Mouse (Mus musculus) hindbrain, embryonic 16.5 days (tissue): ENCODE data around the gene Pcyt2. TPM values are rescaled to one million over a fixed set of nuclear protein-coding genes. Genes with fewer than 3 reads are reported as not detected.
"Not testable (repeated sequence)": the region's sequence is repeated elsewhere in the genome, so short reads cannot be mapped to it uniquely, and the experiment has no call there.

ENCODE experiments used
- ATAC-seq: fragments of 200-750 bp; cut with Nextera tagmentation; 2 replicates; pipeline ENCODE4 v1.8.0; 2017; ENCODE audit warnings: moderate TSS enrichment, moderate library complexity
- H3K27ac ChIP-seq: fragments of 300-500 bp; sonication (generic); 2 replicates; pipeline ENCODE4 v1.5.1; 2014; ENCODE audit warnings: low read depth, mild to moderate bottlenecking, control low read depth, low read length, moderate library complexity
- H3K27me3 ChIP-seq: fragments of 300-500 bp; sonication (generic); replicated peaks from 2 replicates; pipeline ENCODE4 v1.6.1; 2014; ENCODE audit warnings: low read length; ENCODE audit not compliant: control insufficient read depth, insufficient read depth
- H3K36me3 ChIP-seq: fragments of 300-500 bp; sonication (generic); 2 replicates; pipeline ENCODE4 v1.6.1; 2014; ENCODE audit warnings: mild to moderate bottlenecking, low read length, moderate library complexity, mixed read lengths; ENCODE audit not compliant: control insufficient read depth, insufficient read depth
- H3K4me1 ChIP-seq: fragments of 300-500 bp; sonication (generic); 2 replicates; pipeline ENCODE4 v1.6.1; 2014; ENCODE audit warnings: low read depth, low read length; ENCODE audit not compliant: control insufficient read depth, insufficient read depth
- H3K4me2 ChIP-seq: fragments of 300-500 bp; sonication (generic); 2 replicates; pipeline ENCODE4 v1.6.1; 2014; ENCODE audit warnings: mild to moderate bottlenecking, low read length, control low read depth, moderate library complexity
- H3K4me3 ChIP-seq: fragments of 300-500 bp; sonication (generic); 2 replicates; pipeline ENCODE4 v1.5.1; 2014; ENCODE audit warnings: mild to moderate bottlenecking, low read length, control low read depth, moderate library complexity
- H3K9ac ChIP-seq: fragments of 300-500 bp; sonication (generic); 2 replicates; pipeline ENCODE4 v1.6.1; 2014; ENCODE audit warnings: low read depth, mild to moderate bottlenecking, control low read depth, low read length, moderate library complexity
- H3K9me3 ChIP-seq: fragments of 300-500 bp; sonication (generic); 2 replicates; pipeline ENCODE4 v1.6.1; 2014; ENCODE audit warnings: mild to moderate bottlenecking, low read length, moderate library complexity; ENCODE audit not compliant: control insufficient read depth
- WGBS: fragments of 180-500 bp; shearing (Covaris S2); extraction: QIAGEN DNeasy Blood & Tissue Kit; methylation state at CpG from one replicate; pipeline ENCODE4 v1.1.7; 2014; 5-methylcytosine and 5-hydroxymethylcytosine counted together
- polyA plus RNA-seq: library from polyadenylated mRNA; unstranded; fragments of >200 nt; fragmentation: Nextera tagmentation; extraction: Ambion mirVana; gene quantifications from 2 replicates; pipeline ENCODE4 v1.2.1, GENCODE M21; 2015

Gene Pcyt2
- polyA plus RNA-seq, 1 experiment from 2014 or later: 242 TPM

GRCm38 (mm10) chr11:120598283-120598989 is 19.3 kb downstream of the Pcyt2 start, which contains the start of the genes Alyref and Anapc11:
TSS of gene Alyref (minus strand) at chr11:120598365.
TSS of gene Anapc11 (plus strand) at chr11:120598421.
- peaks cover 35% of the 10 kb centered on the region for H3K36me3 ChIP-seq
- peak within 1 kb of the TSS; percentile 98 for H3K4me3 ChIP-seq
- ATAC-seq: peak; percentile 99
- H3K9ac ChIP-seq: peak within 1 kb of the TSS; percentile 98
- H3K27ac ChIP-seq: peak within 1 kb of the TSS; percentile 89
- no peaks in the 10 kb centered on the region for H3K27me3 ChIP-seq
- WGBS: under 1% methylated on average over 88 of the region's 88 CpGs
- H3K9me3 ChIP-seq: no peaks in the 10 kb centered on the region
- H3K4me2 ChIP-seq: peak within 1 kb of the TSS; percentile 99
- H3K4me1 ChIP-seq: peaks cover 16% of the 10 kb centered on the region

- Histone ChIP-seq H3K9ac (peak overlapping the region; percentile 98), H3K4me3 (peak overlapping the region; percentile 98), H3K27me3 (no peaks in the 10 kb centered on the region), H3K36me3 (peaks cover 39% of the 10 kb centered on the region), H3K4me2 (peak overlapping the region; percentile 99), H3K4me1 (peaks cover 16% of the 10 kb centered on the region), H3K9me3 (no peaks in the 10 kb centered on the region), H3K27ac (peak overlapping the region; percentile 89)
- WGBS: 4% methylated on average over 85 of the region's 99 CpGs
- peak; percentile 54; the same call in 1 of the 2 replicates for ATAC-seq
Observed at GRCm38 (mm10) chr11:120597240-120598235, 20.2 kb downstream of the Pcyt2 start.

GRCm38 (mm10) chr11:120588531-120588930 is 29.2 kb downstream of the Pcyt2 start:
- 95% methylated on average over 6 of the region's 6 CpGs for WGBS
- Histone ChIP-seq H3K36me3 (peaks cover 44% of the 10 kb centered on the region), H3K27ac (no peak overlapping the region), H3K9ac (no peak overlapping the region), H3K4me1 (no peaks in the 10 kb centered on the region), H3K4me3 (no peak overlapping the region), H3K9me3 (0 out of 2 replicates have a peak, but pooled peaks cover 3% of the 10 kb centered on the region), H3K4me2 (no peak overlapping the region), H3K27me3 (no peaks in the 10 kb centered on the region)
- ATAC-seq: no peak

DNA sequence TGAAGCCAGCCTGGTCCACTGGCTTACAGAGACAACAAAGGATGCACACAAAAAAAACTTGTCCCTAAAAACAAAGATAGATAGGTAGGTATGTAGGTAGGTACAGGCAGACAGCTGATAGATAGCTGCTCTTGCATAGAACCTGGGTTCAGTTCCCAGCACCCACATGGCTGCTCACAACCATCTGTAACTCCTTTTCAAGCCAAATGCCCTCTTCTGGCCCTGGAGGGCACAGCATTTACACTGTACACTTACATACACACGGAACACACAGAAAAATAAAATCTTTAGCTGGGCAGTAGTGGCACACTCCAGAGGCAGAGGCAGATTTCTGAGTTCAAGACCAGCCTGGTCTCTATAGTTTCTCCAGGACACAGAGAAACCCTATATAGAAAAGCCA is 33.8 kb downstream of the Pcyt2 start:
- Histone ChIP-seq H3K36me3 (peaks cover 34% of the 10 kb centered on the region), H3K9ac (no peak overlapping the region), H3K9me3 (0 out of 2 replicates have a peak, but pooled peaks cover 3% of the 10 kb centered on the region), H3K4me3 (no peak overlapping the region), H3K27ac (no peak overlapping the region), H3K27me3 (no peaks in the 10 kb centered on the region), H3K4me2 (no peak overlapping the region), H3K4me1 (peaks cover 18% of the 10 kb centered on the region)
- 97% methylated on average over 1 of the region's 1 CpGs for WGBS
- no peak for ATAC-seq

GRCm38 (mm10) chr11:120582982-120583293 is 34.8 kb downstream of the Pcyt2 start:
- H3K4me1 ChIP-seq: peaks cover 21% of the 10 kb centered on the region
- H3K4me3 ChIP-seq, ATAC-seq, H3K27me3 ChIP-seq, H3K27ac ChIP-seq, H3K9ac ChIP-seq, H3K4me2 ChIP-seq, H3K9me3 ChIP-seq: not testable (repeated sequence)
- H3K36me3 ChIP-seq: peaks cover 39% of the 10 kb centered on the region
- WGBS: 90% methylated on average over 2 of the region's 2 CpGs

GRCm38 (mm10) chr11:120582268-120582981 is 35.3 kb downstream of the Pcyt2 start:
- H3K9me3 ChIP-seq: 0 out of 2 replicates have a peak, but pooled peaks cover 3% of the 10 kb centered on the region
- peak overlapping the region; percentile 89 for H3K4me3 ChIP-seq
- H3K27me3 ChIP-seq: no peaks in the 10 kb centered on the region
- peaks cover 44% of the 10 kb centered on the region for H3K36me3 ChIP-seq
- 72% methylated on average over 8 of the region's 8 CpGs for WGBS
- no peak; the same call in 1 of the 2 replicates for ATAC-seq
- peak overlapping the region; percentile 97 for H3K27ac ChIP-seq
- H3K9ac ChIP-seq: peak overlapping the region; percentile 97
- H3K4me2 ChIP-seq: peak overlapping the region; percentile 99
- H3K4me1 ChIP-seq: peaks cover 21% of the 10 kb centered on the region

GRCm38 (mm10) chr11:120581490-120582267 is 36.1 kb downstream of the Pcyt2 start, which contains the start of gene Arhgdia:
TSS of gene Arhgdia (minus strand) at chr11:120581624.
- Histone ChIP-seq H3K27ac (peak within 1 kb of the TSS; percentile 97), H3K4me3 (peak within 1 kb of the TSS; percentile 89), H3K4me2 (peak within 1 kb of the TSS; percentile 99), H3K27me3 (no peaks in the 10 kb centered on the region), H3K9ac (peak within 1 kb of the TSS; percentile 97), H3K4me1 (peaks cover 21% of the 10 kb centered on the region), H3K9me3 (0 out of 2 replicates have a peak, but pooled peaks cover 3% of the 10 kb centered on the region), H3K36me3 (peaks cover 42% of the 10 kb centered on the region)
- 7% methylated on average over 63 of the region's 75 CpGs for WGBS
- peak; percentile 76 for ATAC-seq

DNA sequence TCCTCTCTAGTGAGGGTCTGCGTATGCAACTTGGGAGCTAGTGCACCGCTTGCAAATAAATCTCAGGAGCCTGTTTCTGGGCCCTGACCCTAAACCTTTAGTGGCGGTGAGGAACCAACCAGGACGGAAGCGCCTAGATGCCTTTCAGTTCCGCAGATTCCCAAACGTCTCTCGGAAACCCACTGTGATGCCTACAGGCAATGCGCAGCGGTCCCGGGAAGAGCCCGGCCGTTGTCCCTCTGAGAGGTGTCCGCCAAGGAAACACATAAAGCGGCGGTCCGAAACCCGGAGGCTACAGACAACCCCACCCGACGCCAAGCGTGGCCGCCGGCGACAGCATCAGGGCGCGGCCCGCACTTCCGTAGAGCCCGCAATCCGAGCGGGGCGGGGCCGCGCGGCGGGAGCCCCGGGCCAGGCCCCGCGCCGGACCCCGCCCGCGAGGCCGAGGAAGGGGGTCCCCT is 36.8 kb downstream of the Pcyt2 start:
- WGBS: under 1% methylated on average over 33 of the region's 44 CpGs
- Histone ChIP-seq H3K36me3 (peaks cover 35% of the 10 kb centered on the region), H3K4me3 (peak overlapping the region; percentile 89), H3K27me3 (no peaks in the 10 kb centered on the region), H3K4me2 (peak overlapping the region; percentile 99), H3K9ac (peak overlapping the region; percentile 97), H3K4me1 (peaks cover 21% of the 10 kb centered on the region), H3K27ac (peak overlapping the region; percentile 97), H3K9me3 (0 out of 2 replicates have a peak, but pooled peaks cover 3% of the 10 kb centered on the region)
- peak; percentile 30; the same call in 1 of the 2 replicates for ATAC-seq
